Mouse (Mus musculus) adrenal gland, postnatal 25 days (tissue): ENCODE measurements at regions not wholly inside any gene's neighbourhood (a gene's known extent, or its start where the extent isn't known, plus 50 kb on each side); places are given as distances from the start of the nearest gene placed in this dataset.

Experiments
- DNase-seq: peaks from one replicate; pipeline ENCODE4 v3.0.0; 2021; ENCODE audit warnings: mixed read lengths

DNA sequence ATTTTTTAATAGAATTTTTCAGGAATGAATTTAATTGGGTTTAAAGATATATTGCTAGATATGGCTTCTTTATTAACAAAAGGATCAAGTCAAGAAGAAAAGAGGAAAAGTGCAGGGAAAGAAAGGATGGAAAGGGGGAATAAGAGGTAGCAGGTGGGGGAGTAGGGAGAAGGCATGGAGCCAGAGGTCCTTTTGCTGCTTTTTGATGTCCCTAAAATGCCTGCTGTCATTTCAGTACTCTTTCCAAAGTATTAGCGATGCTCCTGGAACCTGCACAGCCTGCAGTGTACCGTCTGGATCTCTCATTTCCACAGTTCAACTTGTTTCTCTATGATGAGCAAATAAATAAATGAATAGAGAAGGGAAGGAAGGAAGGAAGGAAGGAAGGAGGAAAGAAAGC, 240.4 kb upstream of the Hnrnpa3 start:
- no peak for DNase-seq

DNA sequence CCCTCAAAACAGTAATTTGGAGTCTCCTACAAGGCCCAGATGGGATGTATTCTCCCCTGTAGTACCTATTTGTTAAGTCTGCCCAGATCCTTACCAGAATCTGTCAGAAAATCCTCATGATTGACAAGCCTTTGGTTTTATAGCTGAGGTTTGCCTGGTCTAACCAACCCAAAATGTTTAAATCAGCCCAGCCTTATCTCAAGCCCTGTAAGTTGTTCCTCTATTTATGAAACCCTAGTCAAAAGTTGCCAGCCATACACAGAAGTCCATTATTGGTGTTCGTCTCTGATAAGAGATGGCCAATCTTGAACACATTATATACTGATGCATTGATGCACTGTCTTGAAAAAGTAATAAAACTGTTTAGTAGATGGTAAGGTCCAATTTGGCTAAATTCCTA, 239.9 kb upstream of the Hnrnpa3 start:
- DNase-seq: no peak

DNA sequence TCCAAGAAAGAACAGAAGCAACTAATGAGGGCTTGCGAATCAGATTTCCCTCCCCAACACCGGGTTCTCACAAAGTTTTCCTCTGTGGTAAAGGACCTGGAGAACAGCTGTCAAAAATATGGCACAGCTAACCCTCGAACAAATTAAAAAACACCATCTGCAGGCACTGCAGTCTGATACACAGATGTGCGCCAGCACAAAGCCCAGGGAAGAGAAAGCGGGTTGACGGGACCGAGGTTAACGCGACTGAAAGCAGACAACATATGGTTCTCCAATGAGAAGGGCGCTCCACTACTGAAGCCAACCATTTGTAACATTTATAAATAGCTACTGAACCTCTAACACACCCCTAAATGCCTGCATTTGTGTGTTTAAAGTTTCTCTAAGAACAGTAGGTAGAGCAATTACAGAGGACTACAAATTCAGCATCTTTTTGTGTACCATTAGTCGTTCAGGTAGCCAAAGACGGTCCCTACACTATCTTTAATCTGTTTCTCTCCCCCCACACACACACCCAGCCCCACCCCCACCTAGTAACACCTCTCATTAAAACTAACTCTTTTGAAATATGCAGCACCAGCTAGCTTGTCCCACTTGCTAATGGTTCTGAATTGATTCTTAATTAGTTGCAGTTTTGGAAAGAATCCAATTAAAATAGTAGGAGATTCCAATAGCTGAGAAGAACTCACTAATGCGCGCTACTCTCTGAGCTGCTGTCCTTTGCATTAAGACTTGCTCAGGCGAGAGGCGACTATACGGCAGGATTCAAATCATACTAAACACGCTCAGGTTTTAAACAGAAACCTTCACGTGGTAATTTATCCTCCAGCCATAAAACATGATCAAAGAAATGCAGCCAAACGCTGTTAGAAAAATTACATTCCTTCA, 236.0 kb upstream of the Hnrnpa3 start:
- DNase-seq: no peak

- no peak for DNase-seq
Measured at GRCm38 (mm10) chr2:75423872-75424271, 235.2 kb upstream of the Hnrnpa3 start.

GRCm38 (mm10) chr2:75424363-75424762, 234.7 kb upstream of the Hnrnpa3 start:
- no peak for DNase-seq

- no peak for DNase-seq
Measured at GRCm38 (mm10) chr2:75424911-75425310, 234.2 kb upstream of the Hnrnpa3 start.

DNA sequence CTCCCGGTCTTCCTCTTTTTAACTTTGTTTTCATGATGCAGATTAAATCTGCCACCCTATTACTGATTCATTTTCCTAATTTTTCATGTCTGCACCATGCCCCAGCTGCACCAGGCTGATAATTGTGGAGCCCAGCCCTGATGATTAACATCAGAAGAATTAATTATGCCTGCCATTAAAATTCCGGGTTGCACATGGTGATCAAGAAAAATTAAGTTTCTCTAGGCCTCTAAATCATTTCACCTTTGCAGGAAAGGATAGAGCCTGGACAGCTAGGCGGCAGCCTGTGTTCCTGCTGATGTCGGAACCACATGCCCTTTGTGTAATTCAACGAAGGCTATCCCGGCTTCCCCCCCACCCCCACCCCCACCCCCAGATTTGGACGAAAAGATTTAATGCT, 233.7 kb upstream of the Hnrnpa3 start:
- DNase-seq: no peak

DNA sequence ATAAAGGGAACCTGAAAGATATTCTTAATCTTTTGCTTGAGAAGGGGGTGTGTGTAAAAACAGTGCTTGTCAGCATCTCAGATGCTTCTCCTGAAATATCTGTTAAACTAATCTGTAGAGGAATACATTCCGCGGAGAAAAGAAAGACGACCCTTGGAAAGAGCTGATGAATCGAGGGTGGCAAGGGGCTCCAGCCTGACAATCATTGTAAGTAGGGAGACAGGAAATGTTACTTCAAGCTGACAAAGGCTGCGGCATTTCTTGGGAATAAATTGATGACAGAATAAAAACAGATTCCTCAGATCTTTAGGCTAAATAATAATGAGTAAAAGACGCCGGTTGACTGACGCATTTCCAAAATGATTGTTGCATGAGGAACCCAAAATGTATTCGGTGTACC, 233.3 kb upstream of the Hnrnpa3 start:
- no peak for DNase-seq

GRCm38 (mm10) chr2:75427936-75428458, 231.1 kb upstream of the Hnrnpa3 start:
- DNase-seq: no peak

DNA sequence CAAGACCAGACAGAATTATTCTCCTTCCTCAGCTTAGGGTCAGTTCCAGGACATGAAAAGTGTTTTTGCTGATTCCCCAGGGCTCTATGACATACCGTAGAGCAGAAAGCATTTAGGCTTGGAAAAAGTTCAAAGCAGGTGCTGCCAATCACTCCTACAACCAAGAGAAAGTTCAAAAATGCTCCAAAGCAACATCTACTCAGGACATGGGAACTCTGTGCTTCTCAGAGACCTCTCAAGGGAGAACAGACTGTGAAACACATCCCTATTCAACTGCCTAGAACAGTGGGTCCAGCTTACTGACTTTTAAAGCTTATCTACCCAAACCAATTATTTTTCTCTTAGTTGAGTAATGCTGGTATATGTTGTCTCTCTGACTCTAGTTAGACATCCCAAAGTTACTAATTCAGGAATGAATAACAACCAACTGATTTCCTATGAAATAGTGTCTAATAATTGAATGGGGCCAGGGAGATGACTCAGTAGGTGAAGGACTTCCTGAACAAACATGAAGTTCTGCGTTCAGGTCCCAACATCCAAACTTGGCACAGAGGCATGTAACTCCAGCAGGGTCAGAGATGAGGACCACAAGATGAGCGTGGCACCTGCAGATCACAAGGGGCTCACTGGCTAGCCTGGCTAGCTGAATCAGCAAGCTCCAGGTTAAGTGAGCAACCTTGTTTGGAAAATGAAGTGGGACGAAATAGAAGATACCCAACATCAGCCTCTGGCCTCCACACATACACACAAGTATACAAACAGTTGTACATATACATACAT, 228.7 kb upstream of the Hnrnpa3 start:
- DNase-seq: no peak

DNA sequence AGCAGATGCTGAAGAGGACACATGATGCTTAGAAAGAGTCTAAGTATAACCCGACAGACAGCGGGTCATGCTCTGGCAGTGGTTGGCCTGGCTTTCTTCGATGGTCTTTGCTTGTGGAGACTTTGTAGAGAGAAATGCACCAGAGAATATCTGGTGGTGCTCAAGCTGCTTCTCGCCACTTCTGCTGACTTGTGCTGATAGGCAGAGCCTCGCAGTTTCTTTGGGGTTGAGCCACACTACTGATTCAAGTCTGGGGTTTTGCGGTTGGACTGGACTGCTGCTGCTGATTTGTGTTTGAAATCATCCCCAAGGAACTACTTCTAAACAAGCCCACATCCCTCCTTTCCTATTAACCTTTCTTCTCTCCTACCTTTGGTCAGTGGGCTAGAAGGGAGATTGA, 227.1 kb upstream of the Hnrnpa3 start:
- no peak for DNase-seq

- no peak for DNase-seq
Measured at GRCm38 (mm10) chr2:75434521-75434920, 224.5 kb upstream of the Hnrnpa3 start.

DNA sequence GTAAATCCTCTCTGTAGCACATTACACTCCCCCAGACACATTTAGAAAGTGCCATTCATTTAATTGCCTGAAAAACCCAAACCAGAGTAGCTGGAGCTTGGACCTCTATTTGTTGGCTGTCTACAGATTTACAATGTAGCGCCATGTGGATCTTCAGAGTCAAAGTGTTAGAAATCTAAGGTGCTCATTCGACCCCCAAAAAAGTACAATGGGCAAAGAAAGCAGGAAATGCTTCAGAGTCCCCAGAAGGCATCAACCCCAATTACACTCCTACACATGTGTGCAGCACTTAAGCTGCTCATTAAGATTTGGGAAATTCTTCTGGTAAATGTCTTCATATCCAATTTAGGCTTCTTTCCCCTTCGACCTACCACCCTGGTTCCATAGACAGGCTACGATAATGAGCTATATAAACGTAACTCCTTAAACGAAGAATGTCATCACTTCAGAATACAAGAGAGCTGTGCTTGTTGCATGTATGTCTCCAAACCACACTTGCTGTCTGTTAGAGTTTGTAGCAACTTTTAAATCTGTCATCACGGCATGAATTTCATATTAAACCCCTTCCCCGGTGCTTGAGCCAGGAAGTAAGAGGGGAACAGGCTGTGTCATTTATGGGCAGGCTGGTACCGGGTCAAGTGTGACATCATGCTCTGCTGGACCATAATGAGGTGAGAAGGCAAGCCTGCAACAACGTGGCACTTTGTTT, 219.4 kb upstream of the Hnrnpa3 start:
- no peak for DNase-seq

GRCm38 (mm10) chr2:75442632-75443031, 216.4 kb upstream of the Hnrnpa3 start:
- DNase-seq: no peak

GRCm38 (mm10) chr2:75445189-75445588, 213.9 kb upstream of the Hnrnpa3 start:
- DNase-seq: no peak

- no peak for DNase-seq
Measured at GRCm38 (mm10) chr2:75446996-75447715, 211.9 kb upstream of the Hnrnpa3 start.

DNA sequence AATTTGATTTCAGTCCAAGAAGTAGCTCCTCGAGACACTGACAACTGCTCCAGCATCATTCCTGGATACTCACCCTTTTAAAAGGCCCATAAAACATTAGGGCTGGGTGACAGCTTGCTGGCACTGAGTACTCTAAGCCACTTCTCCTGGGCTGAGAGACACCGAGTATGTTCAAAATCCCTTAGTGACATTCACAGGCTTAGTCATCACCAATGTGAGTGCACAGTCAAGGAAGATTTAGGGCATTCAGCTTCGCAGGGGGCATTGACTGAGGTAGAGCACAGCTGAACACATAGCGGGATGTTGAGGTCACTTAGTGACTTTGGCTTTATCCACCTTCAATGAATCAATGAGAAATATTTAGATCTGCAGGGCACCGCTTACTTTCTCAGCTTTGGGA, 210.8 kb upstream of the Hnrnpa3 start:
- DNase-seq: peak; percentile 7

DNA sequence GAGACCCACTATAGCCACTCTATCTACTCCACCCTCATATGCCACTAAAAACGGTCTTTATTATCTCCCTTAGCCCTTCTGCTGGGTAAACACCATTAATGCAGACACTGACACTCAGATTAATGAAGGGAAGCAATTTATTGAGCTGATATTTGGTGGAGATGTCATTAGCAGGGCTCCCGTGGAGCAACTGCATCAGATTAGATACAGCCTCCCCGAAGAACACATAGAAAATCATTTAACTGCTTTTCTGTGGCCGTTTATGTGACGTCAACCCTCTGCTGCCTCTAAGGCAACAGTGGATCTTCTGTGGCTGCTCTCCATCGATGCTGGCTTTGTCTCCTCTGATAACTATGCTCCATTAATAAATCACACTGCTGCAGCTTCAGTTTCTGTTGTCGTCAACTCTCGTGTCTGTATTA, 207.2 kb upstream of the Hnrnpa3 start:
- no peak for DNase-seq

- no peak for DNase-seq
Measured at GRCm38 (mm10) chr2:75452274-75453148, 206.6 kb upstream of the Hnrnpa3 start.

DNA sequence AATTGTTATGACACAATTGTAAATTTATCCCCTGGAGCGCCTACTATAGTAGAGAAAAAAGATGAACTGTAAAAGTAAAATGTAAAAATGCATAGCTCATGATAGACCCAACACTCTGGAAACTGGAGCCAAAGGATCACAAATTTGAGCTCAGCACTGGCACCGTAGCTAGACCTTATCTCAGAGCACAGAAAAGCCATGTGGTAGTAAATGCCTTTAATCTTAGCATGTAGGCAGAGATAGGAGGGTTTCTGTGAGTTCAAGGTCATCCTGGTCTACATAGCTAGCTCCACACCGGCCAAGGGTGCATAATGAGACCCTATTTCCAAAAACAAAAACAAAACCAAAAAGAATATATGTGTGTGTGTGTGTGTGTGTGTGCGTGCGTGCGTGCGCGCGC, 203.6 kb upstream of the Hnrnpa3 start:
- DNase-seq: no peak

GRCm38 (mm10) chr2:75456272-75456671, 202.8 kb upstream of the Hnrnpa3 start:
- DNase-seq: no peak
